8 mouse cellular contexts compared by ENCODE assay signal in genomic region chr9:8134117-8134574, GRCm38 (mm10). TPM values are rescaled to one million over a fixed set of nuclear protein-coding genes. Genes with fewer than 3 reads are reported as not detected.
A peak's percentile ranks its signal among the peaks of the same experiment; 100 is the strongest.
DNase-seq lines count a peak whose midpoint lies in the region; ATAC-seq and TF ChIP-seq lines count a peak whose summit lies in the region.

Cep126 (minus strand) TSS chr9:8134294.

- peak within 1 kb of the TSS; percentile 61 for H3K9ac ChIP-seq in forebrain, postnatal 0 days
- peak within 1 kb of the TSS; percentile 34; the same call in 1 of the 2 replicates for H3K9ac ChIP-seq in liver, embryonic 16.5 days (ENCODE audit: low read depth, low read length)
- peak within 1 kb of the TSS; percentile 73 for H3K9ac ChIP-seq in neural tube, embryonic 13.5 days

- no peaks in the 10 kb centered on the region for H3K9me3 ChIP-seq in forebrain, postnatal 0 days (ENCODE audit: low read length)
- no peaks in the 10 kb centered on the region for H3K9me3 ChIP-seq in liver, embryonic 16.5 days (replicated peaks; ENCODE audit: control insufficient read depth, low read length)
- no peaks in the 10 kb centered on the region for H3K9me3 ChIP-seq in neural tube, embryonic 13.5 days

- peak within 1 kb of the TSS; percentile 84 for H3K4me3 ChIP-seq in forebrain, postnatal 0 days (ENCODE audit: low read depth, low read length)
- H3K4me3 ChIP-seq in liver, embryonic 16.5 days (ENCODE audit: low read depth, low read length): peak within 1 kb of the TSS; percentile 67
- peak within 1 kb of the TSS; percentile 76 for H3K4me3 ChIP-seq in neural tube, embryonic 13.5 days

- peak; percentile 98 for ATAC-seq in forebrain, postnatal 0 days
- ATAC-seq in liver, embryonic 16.5 days (ENCODE audit: low read depth): peak; percentile 95
- ATAC-seq in neural tube, embryonic 13.5 days (ENCODE audit: low read depth): peak; percentile 98

- TF ChIP-seq CTCF in forebrain, postnatal 0 days (IDR thresholded peaks at IDR 0.05; ENCODE audit: low read depth): no peak

- peaks cover 4% of the 10 kb centered on the region; the same call in 1 of the 2 replicates for H3K4me1 ChIP-seq in forebrain, postnatal 0 days (ENCODE audit: insufficient read depth)
- no peaks in the 10 kb centered on the region for H3K4me1 ChIP-seq in liver, embryonic 16.5 days (ENCODE audit: control insufficient read depth, low read depth, low read length)
- H3K4me1 ChIP-seq in neural tube, embryonic 13.5 days (replicated peaks): peaks cover 12% of the 10 kb centered on the region

- H3K36me3 ChIP-seq in forebrain, postnatal 0 days (ENCODE audit: insufficient read depth): no peaks in the 10 kb centered on the region
- no peaks in the 10 kb centered on the region for H3K36me3 ChIP-seq in liver, embryonic 16.5 days (ENCODE audit: control insufficient read depth, insufficient read depth)
- H3K36me3 ChIP-seq in neural tube, embryonic 13.5 days: no peaks in the 10 kb centered on the region

- DNase-seq in ES-CJ7 (ENCODE audit: low read depth, low spot score): peak; percentile 81
- DNase-seq in cerebellum, adult 11 months: peak; percentile 73
- peak; percentile 81 for DNase-seq in forebrain, postnatal 0 days
- peak; percentile 79 to 83 for DNase-seq in heart, postnatal 36 days
- peak; percentile 69 for DNase-seq in layer of hippocampus, adult 11-12 months (ENCODE audit: low spot score)
- DNase-seq in telencephalon, adult 2 months (ENCODE audit: low read depth, low spot score): peak; percentile 29

- intact Hi-C loops in heart, postnatal 36 days (cut with DNase I): loop anchor here (5.0 kb wide), 3 partner anchors 92 to 222 kb away; partner anchors contain the start of genes Cfap300 and Yap1

- H3K4me2 ChIP-seq in forebrain, postnatal 0 days (ENCODE audit: low read depth): peak within 1 kb of the TSS; percentile 69
- H3K4me2 ChIP-seq in liver, embryonic 16.5 days (ENCODE audit: low read depth, low read length): peak within 1 kb of the TSS; percentile 83
- peak within 1 kb of the TSS; percentile 66 for H3K4me2 ChIP-seq in neural tube, embryonic 13.5 days

- no peaks in the 10 kb centered on the region for H3K27me3 ChIP-seq in forebrain, postnatal 0 days (ENCODE audit: insufficient read depth, low read length)
- peaks cover 18% of the 10 kb centered on the region for H3K27me3 ChIP-seq in liver, embryonic 16.5 days (ENCODE audit: control insufficient read depth, insufficient read depth, low read depth, low read length)
- peaks cover 8% of the 10 kb centered on the region; the same call in 1 of the 2 replicates for H3K27me3 ChIP-seq in neural tube, embryonic 13.5 days

- under 1% methylated on average over 68 of the region's 72 CpGs for WGBS in forebrain, postnatal 0 days
- WGBS in liver, embryonic 16.5 days (ENCODE audit: insufficient replicate concordance): under 1% methylated on average over 72 of the region's 72 CpGs
- under 1% methylated on average over 58 of the region's 72 CpGs for WGBS in neural tube, embryonic 13.5 days

- no peak within 1 kb of the TSS for H3K27ac ChIP-seq in forebrain, postnatal 0 days (ENCODE audit: low read depth, low read length)
- no peak within 1 kb of the TSS for H3K27ac ChIP-seq in liver, embryonic 16.5 days (ENCODE audit: low read length)
- peak within 1 kb of the TSS; percentile 52; the same call in 1 of the 2 replicates for H3K27ac ChIP-seq in neural tube, embryonic 13.5 days (replicated peaks)

RNA-seq across cellular contexts. Expression of gene Cep126, which starts in this region (rescaled TPM):
- 5.1 and 9.4 TPM in 2 replicates for total RNA-seq in forebrain, postnatal 0 days (2014; rRNA removed)
- polyA plus RNA-seq in forebrain, postnatal 0 days (2015; fragmentation: Nextera tagmentation; extraction: Ambion mirVana): 1.6 and 1.8 TPM in 2 replicates
- 1 to 10 TPM; 3.3 to 4.1 TPM for total RNA-seq in heart, postnatal 36 days (2021)
- 0.02 and 0.07 TPM in 2 replicates for polyA plus RNA-seq in liver, embryonic 16.5 days (2015; fragmentation: Nextera tagmentation; extraction: Ambion mirVana)
- polyA plus RNA-seq in neural tube, embryonic 13.5 days (2015; fragmentation: Nextera tagmentation; extraction: Ambion mirVana): 3.2 and 4.5 TPM in 2 replicates

Comparison
In these comparisons a context has a peak if more than half of its experiments do, and no peak if none do; other contexts are left out.
1. Peak in ATAC-seq, H3K4me3 ChIP-seq, H3K9ac ChIP-seq and H3K4me2 ChIP-seq in liver, embryonic 16.5 days; RNA of the gene not detected or under 1 TPM.
2. DNase-seq: peak in every context shown above with its lines; median percentile 81 in ES-CJ7; 81 in forebrain, postnatal 0 days; 81 in heart, postnatal 36 days; 73 in cerebellum, adult 11 months; 69 in layer of hippocampus, adult 11-12 months; 29 in telencephalon, adult 2 months.